Comparison of ENCODE assay signal across 8 mouse cellular contexts in genomic region chr9:44965126-44965832, GRCm38 (mm10). TPM values are rescaled to one million over a fixed set of nuclear protein-coding genes. Genes with fewer than 3 reads are reported as not detected.
DNase-seq lines count a peak whose midpoint lies in the region; ATAC-seq and TF ChIP-seq lines count a peak whose summit lies in the region.

TSS of gene Ube4a (minus strand) at chr9:44965600.

- peak; percentile 95 for ATAC-seq in heart, embryonic 15.5 days (replicated peaks; ENCODE audit: insufficient number of reproducible peaks, insufficient read depth, low FRiP score, low read depth)
- ATAC-seq in liver, embryonic 14.5 days (ENCODE audit: insufficient read depth): peak; percentile 95
- ATAC-seq in neural tube, embryonic 11.5 days (ENCODE audit: insufficient read depth, low FRiP score, low TSS enrichment): peak; percentile 90
- ATAC-seq in stomach, postnatal 0 days (ENCODE audit: low FRiP score, low TSS enrichment): peak; percentile 97

- peak within 1 kb of the TSS; percentile 78 for H3K27ac ChIP-seq in forebrain, embryonic 10.5 days
- peak within 1 kb of the TSS; percentile 69 for H3K27ac ChIP-seq in heart, embryonic 15.5 days
- H3K27ac ChIP-seq in liver, embryonic 14.5 days: peak within 1 kb of the TSS; percentile 65
- no peak within 1 kb of the TSS for H3K27ac ChIP-seq in neural tube, embryonic 11.5 days (ENCODE audit: low read depth, low read length)
- H3K27ac ChIP-seq in stomach, postnatal 0 days (replicated peaks): peak within 1 kb of the TSS; percentile 89

- no peak for TF ChIP-seq EP300 in liver, embryonic 14.5 days (IDR thresholded peaks at IDR 0.05; ENCODE audit: low read depth)
- no peak for TF ChIP-seq EP300 in stomach, postnatal 0 days (optimal IDR thresholded peaks at IDR 0.05)

- H3K9ac ChIP-seq in heart, embryonic 15.5 days: peak within 1 kb of the TSS; percentile 77
- peak within 1 kb of the TSS; percentile 85 for H3K9ac ChIP-seq in liver, embryonic 14.5 days (replicated peaks)
- H3K9ac ChIP-seq in neural tube, embryonic 11.5 days (ENCODE audit: low read length): peak within 1 kb of the TSS; percentile 72
- H3K9ac ChIP-seq in stomach, postnatal 0 days (ENCODE audit: low read length): peak within 1 kb of the TSS; percentile 84

- H3K9me3 ChIP-seq in forebrain, embryonic 10.5 days: no peaks in the 10 kb centered on the region; the same call in 1 of the 2 replicates
- no peaks in the 10 kb centered on the region for H3K9me3 ChIP-seq in heart, embryonic 15.5 days (replicated peaks)
- no peaks in the 10 kb centered on the region for H3K9me3 ChIP-seq in liver, embryonic 14.5 days (ENCODE audit: control insufficient read depth, low read length)
- no peaks in the 10 kb centered on the region for H3K9me3 ChIP-seq in neural tube, embryonic 11.5 days (ENCODE audit: control insufficient read depth, low read length)
- H3K9me3 ChIP-seq in stomach, postnatal 0 days (ENCODE audit: control insufficient read depth, low read length): no peaks in the 10 kb centered on the region

- peaks cover 19% of the 10 kb centered on the region for H3K4me1 ChIP-seq in forebrain, embryonic 10.5 days
- H3K4me1 ChIP-seq in heart, embryonic 15.5 days (replicated peaks): peaks cover 16% of the 10 kb centered on the region
- H3K4me1 ChIP-seq in liver, embryonic 14.5 days (replicated peaks; ENCODE audit: control insufficient read depth in 2 of 2, insufficient read depth in 2 of 2, low read length in 1 of 2): peaks cover 13 to 17% of the 10 kb centered on the region in 2 experiments
- peaks cover 11% of the 10 kb centered on the region for H3K4me1 ChIP-seq in neural tube, embryonic 11.5 days (ENCODE audit: control insufficient read depth, insufficient read depth, low read length)
- no peaks in the 10 kb centered on the region; the same call in 1 of the 2 replicates for H3K4me1 ChIP-seq in stomach, postnatal 0 days (replicated peaks; ENCODE audit: control insufficient read depth, insufficient read depth)

- TF ChIP-seq CTCF in liver, embryonic 14.5 days (IDR thresholded peaks at IDR 0.05; ENCODE audit: low read depth): no peak
- no peak for TF ChIP-seq CTCF in stomach, postnatal 0 days (IDR thresholded peaks at IDR 0.05; ENCODE audit: low read depth)

- DNase-seq in CD8-positive naive resting alpha-beta T cell, adult 2 months (ENCODE audit: low read depth in 2 of 2, low spot score in 2 of 2): peak; percentile 99 to 100
- DNase-seq in c-Kit-positive CD71-negative TER-119-negative erythroid progenitor cells, embryonic 14.5 days (ENCODE audit: low read depth): peak; percentile 100
- peak; percentile 100 for DNase-seq in forebrain, embryonic 10.5 days (ENCODE audit: extremely low spot score, low spot score)
- DNase-seq in kidney, postnatal 25 days: peak; percentile 99
- peak; percentile 97 to 98 (median 98) for DNase-seq in liver, embryonic 14.5 days (ENCODE audit: low read depth in 3 of 3, low spot score in 3 of 3)
- peak; percentile 100 for DNase-seq in neural tube, embryonic 11.5 days (ENCODE audit: low spot score)
- peak; percentile 100 for DNase-seq in stomach, postnatal 0 days (ENCODE audit: low spot score)

- peak within 1 kb of the TSS; percentile 90 for H3K4me2 ChIP-seq in heart, embryonic 15.5 days
- H3K4me2 ChIP-seq in liver, embryonic 14.5 days (ENCODE audit: low read depth): peak within 1 kb of the TSS; percentile 91
- peak within 1 kb of the TSS; percentile 97 for H3K4me2 ChIP-seq in neural tube, embryonic 11.5 days (ENCODE audit: low read depth)
- peak within 1 kb of the TSS; percentile 83 for H3K4me2 ChIP-seq in stomach, postnatal 0 days (replicated peaks; ENCODE audit: low read depth)

- H3K4me3 ChIP-seq in forebrain, embryonic 10.5 days: peak within 1 kb of the TSS; percentile 92
- peak within 1 kb of the TSS; percentile 84 for H3K4me3 ChIP-seq in heart, embryonic 15.5 days
- peak within 1 kb of the TSS; percentile 73 to 100 for H3K4me3 ChIP-seq in liver, embryonic 14.5 days (ENCODE audit: insufficient read depth in 1 of 2, low read depth in 2 of 2, low read length in 2 of 2)
- peak within 1 kb of the TSS; percentile 82 for H3K4me3 ChIP-seq in neural tube, embryonic 11.5 days (ENCODE audit: low read depth, low read length)
- H3K4me3 ChIP-seq in stomach, postnatal 0 days (ENCODE audit: low read depth, low read length): peak within 1 kb of the TSS; percentile 84

- under 1% methylated on average over 39 of the region's 39 CpGs for WGBS in forebrain, embryonic 10.5 days
- WGBS in heart, embryonic 15.5 days: under 1% methylated on average over 39 of the region's 39 CpGs
- WGBS in liver, embryonic 14.5 days (ENCODE audit: insufficient replicate concordance): under 1% methylated on average over 39 of the region's 39 CpGs
- WGBS in neural tube, embryonic 11.5 days: under 1% methylated on average over 39 of the region's 39 CpGs
- under 1% methylated on average over 39 of the region's 39 CpGs for WGBS in stomach, postnatal 0 days

- peaks cover 25% of the 10 kb centered on the region for H3K36me3 ChIP-seq in forebrain, embryonic 10.5 days (replicated peaks)
- H3K36me3 ChIP-seq in heart, embryonic 15.5 days: peaks cover 23% of the 10 kb centered on the region
- no peaks in the 10 kb centered on the region; the same call in none of the 2 replicates for H3K36me3 ChIP-seq in liver, embryonic 14.5 days (replicated peaks; ENCODE audit: control insufficient read depth, insufficient read depth, low read depth)
- no peaks in the 10 kb centered on the region for H3K36me3 ChIP-seq in neural tube, embryonic 11.5 days (ENCODE audit: control insufficient read depth, insufficient read depth, low read length)
- H3K36me3 ChIP-seq in stomach, postnatal 0 days (ENCODE audit: control insufficient read depth, insufficient read depth, low read length): peaks cover 5% of the 10 kb centered on the region

- no peaks in the 10 kb centered on the region for H3K27me3 ChIP-seq in forebrain, embryonic 10.5 days (ENCODE audit: poor library complexity, severe bottlenecking)
- peaks cover 3% of the 10 kb centered on the region for H3K27me3 ChIP-seq in heart, embryonic 15.5 days
- no peaks in the 10 kb centered on the region for H3K27me3 ChIP-seq in liver, embryonic 14.5 days (ENCODE audit: control insufficient read depth, insufficient read depth, low read length)
- no peaks in the 10 kb centered on the region for H3K27me3 ChIP-seq in neural tube, embryonic 11.5 days (ENCODE audit: control insufficient read depth, insufficient read depth, low read length)
- no peaks in the 10 kb centered on the region for H3K27me3 ChIP-seq in stomach, postnatal 0 days (ENCODE audit: control insufficient read depth, insufficient read depth, low read length)

RNA-seq across cellular contexts. Expression of gene Ube4a, which starts in this region (rescaled TPM):
- 23.8 and 24.8 TPM in 2 replicates for polyA plus RNA-seq in forebrain, embryonic 10.5 days (2016; fragmentation: Nextera tagmentation; extraction: Ambion mirVana)
- polyA plus RNA-seq in heart, embryonic 15.5 days (2015; fragmentation: Nextera tagmentation; extraction: Ambion mirVana): 14.7 and 17.6 TPM in 2 replicates
- 6.1 and 7.6 TPM in 2 replicates for polyA plus RNA-seq in liver, embryonic 14.5 days (2012; rRNA removed)
- polyA plus RNA-seq in liver, embryonic 14.5 days (2014; fragmentation: Nextera tagmentation; extraction: Ambion mirVana): 11.6 and 13.1 TPM in 2 replicates
- polyA plus RNA-seq in neural tube, embryonic 11.5 days (2014; fragmentation: Nextera tagmentation; extraction: Ambion mirVana): 38.2 and 38.3 TPM in 2 replicates
- polyA plus RNA-seq in stomach, postnatal 0 days (2015; fragmentation: Nextera tagmentation; extraction: Ambion mirVana): 11.7 and 14.3 TPM in 2 replicates
